Mouse (Mus musculus): ENCODE results near the gene 1810062G17Rik. TPM values are rescaled to one million over a fixed set of nuclear protein-coding genes. Genes with fewer than 3 reads are reported as not detected.

Gene 1810062G17Rik
- total and polyA plus RNA-seq, 2 experiments, result 0.87 to 1.7 TPM

DNA sequence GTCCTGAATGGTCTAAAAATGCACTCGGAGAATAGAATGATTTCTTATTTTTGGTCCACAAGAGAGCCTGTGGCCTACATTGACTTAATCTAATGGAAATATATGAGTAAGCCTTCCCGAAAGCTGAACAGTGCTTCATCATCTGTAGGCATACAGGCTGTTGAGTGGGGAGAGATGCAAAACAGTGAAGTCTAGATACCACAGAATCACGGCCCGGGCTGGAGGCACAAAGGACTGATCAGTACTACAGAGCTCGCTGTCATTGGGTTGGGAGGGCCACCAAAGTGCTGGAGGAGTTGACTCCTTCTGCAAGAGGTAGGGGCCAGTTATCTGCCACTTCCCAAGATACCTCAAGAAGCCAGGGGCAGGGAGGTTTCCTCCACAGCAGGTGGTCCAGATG, 55.0 kb downstream of the 1810062G17Rik start:
- H3K79me2 ChIP-seq (ENCODE audit: control insufficient read depth, insufficient read depth, low read length), result no peaks in the 10 kb centered on the region
- WGBS, result 95% methylated on average over 5 of the region's 5 CpGs
- DNase-seq (ENCODE audit: extremely low read depth, low read depth, low spot score), result no peak
- H3K36me3 ChIP-seq (ENCODE audit: control insufficient read depth, insufficient read depth, low read length), result no peaks in the 10 kb centered on the region
- H3K4me1 ChIP-seq (ENCODE audit: control insufficient read depth, insufficient read depth, low read length), result peaks cover 4% of the 10 kb centered on the region; the same call in 1 of the 2 replicates
- TF ChIP-seq CTCF (IDR thresholded peaks at IDR 0.05; ENCODE audit: low read depth, low read length) (no peak), POLR2A (IDR thresholded peaks at IDR 0.05; ENCODE audit: extremely low read depth, insufficient read depth, low read length) (no peak)
- no peak overlapping the region for H3K9ac ChIP-seq (ENCODE audit: low read depth, low read length)
- no peak overlapping the region for H3K4me3 ChIP-seq (ENCODE audit: insufficient read depth, low read depth, low read length)
- no peak overlapping the region for H3K27ac ChIP-seq (replicated peaks; ENCODE audit: insufficient read depth, low read depth, low read length)
- H3K27me3 ChIP-seq (ENCODE audit: control insufficient read depth, insufficient read depth, low read length), result no peaks in the 10 kb centered on the region

DNA sequence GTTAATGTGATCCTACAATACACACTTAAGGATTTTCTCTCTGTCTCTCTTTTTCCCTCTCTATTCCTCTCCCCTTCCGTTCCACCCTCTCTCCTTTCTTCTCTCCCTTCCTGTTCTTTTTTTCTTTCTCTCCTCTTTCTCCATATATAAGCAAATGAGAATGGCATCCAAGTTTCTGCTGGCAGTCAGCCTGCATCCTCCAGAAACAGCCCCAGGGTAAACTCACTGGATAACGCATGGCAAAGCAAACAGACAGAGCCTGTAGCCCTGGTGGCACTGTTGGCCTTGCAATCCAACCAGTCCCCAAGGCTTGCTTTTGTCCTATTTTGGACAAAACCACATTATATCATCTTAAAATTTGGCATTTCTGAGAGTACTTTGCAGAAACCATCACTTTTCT, 55.5 kb downstream of the 1810062G17Rik start:
- DNase-seq (ENCODE audit: extremely low read depth, low read depth, low spot score), result no peak
- Histone ChIP-seq H3K4me3 (ENCODE audit: insufficient read depth, low read depth, low read length) (no peak overlapping the region), H3K4me1 (ENCODE audit: control insufficient read depth, insufficient read depth, low read length) (peaks cover 4% of the 10 kb centered on the region; the same call in 1 of the 2 replicates), H3K9ac (ENCODE audit: low read depth, low read length) (no peak overlapping the region), H3K79me2 (ENCODE audit: control insufficient read depth, insufficient read depth, low read length) (no peaks in the 10 kb centered on the region), H3K27me3 (ENCODE audit: control insufficient read depth, insufficient read depth, low read length) (no peaks in the 10 kb centered on the region), H3K36me3 (ENCODE audit: control insufficient read depth, insufficient read depth, low read length) (no peaks in the 10 kb centered on the region), H3K27ac (replicated peaks; ENCODE audit: insufficient read depth, low read depth, low read length) (no peak overlapping the region)
- no peak for TF ChIP-seq CTCF (IDR thresholded peaks at IDR 0.05; ENCODE audit: low read depth, low read length)
- no peak for TF ChIP-seq POLR2A (IDR thresholded peaks at IDR 0.05; ENCODE audit: extremely low read depth, insufficient read depth, low read length)
- WGBS, result 50% methylated on average over 2 of the region's 2 CpGs

Other genes with a start within 250 kb of the 1810062G17Rik start
- 77.4 and 95.0 TPM in 2 replicates for gene Anxa5, start within 50 bp of the 1810062G17Rik start, total RNA-seq (2014; rRNA removed)
- 152 and 159 TPM in 2 replicates for gene Anxa5, start within 50 bp of the 1810062G17Rik start, polyA plus RNA-seq (2012; rRNA removed)
- not detected in 2 replicates for gene Gm11549, start 45.9 kb downstream of the 1810062G17Rik start, total RNA-seq (2014; rRNA removed)
- gene Gm11549, start 45.9 kb downstream of the 1810062G17Rik start, polyA plus RNA-seq (2012; rRNA removed), result not detected in 2 replicates
- gene Exosc9, start 76.7 kb downstream of the 1810062G17Rik start, total RNA-seq (2014; rRNA removed), result 13.4 and 15.6 TPM in 2 replicates
- gene Exosc9, start 76.7 kb downstream of the 1810062G17Rik start, polyA plus RNA-seq (2012; rRNA removed), result 4.8 and 6.3 TPM in 2 replicates
- gene Ccna2, start 96.2 kb downstream of the 1810062G17Rik start, total RNA-seq (2014; rRNA removed), result 0.74 and 3.8 TPM in 2 replicates
- 0.50 and 0.67 TPM in 2 replicates for gene Ccna2, start 96.2 kb downstream of the 1810062G17Rik start, polyA plus RNA-seq (2012; rRNA removed)
- 4.2 and 6.1 TPM in 2 replicates for gene Bbs7, start 137.5 kb downstream of the 1810062G17Rik start, total RNA-seq (2014; rRNA removed)
- gene Bbs7, start 137.5 kb downstream of the 1810062G17Rik start, polyA plus RNA-seq (2012; rRNA removed), result 0.65 and 1.8 TPM in 2 replicates
- gene Trpc3, start 214.2 kb downstream of the 1810062G17Rik start, total RNA-seq (2014; rRNA removed), result 0.46 and 0.87 TPM in 2 replicates
- gene Trpc3, start 214.2 kb downstream of the 1810062G17Rik start, polyA plus RNA-seq (2012; rRNA removed), result 0.21 and 0.27 TPM in 2 replicates

All from liver, adult 2 months (tissue).